Mouse (Mus musculus) heart, adult 8-10 months (tissue): Measurements from ENCODE around the gene 4930404H24Rik. TPM values are rescaled to one million over a fixed set of nuclear protein-coding genes. Genes with fewer than 3 reads are reported as not detected.

Experiments used
- DNase-seq: peaks from one replicate; pipeline ENCODE4 v3.0.0; 2022; ENCODE audit warnings: low spot score
- total RNA-seq, 4 experiments: library from RNA; stranded (reverse); gene quantifications; 2 replicates each; pipeline ENCODE4 v1.2.4; 2022

Gene 4930404H24Rik
- total RNA-seq, 4 experiments from 2014 or later, result not detected

- no peak for DNase-seq
These were observed 16.8 kb downstream of the 4930404H24Rik start for GRCm38 (mm10) chr2:153509211-153510029.

GRCm38 (mm10) chr2:153510136-153510535 is 17.5 kb downstream of the 4930404H24Rik start:
- DNase-seq, result no peak

GRCm38 (mm10) chr2:153511562-153511961 is 19.0 kb downstream of the 4930404H24Rik start:
- DNase-seq, result no peak

GRCm38 (mm10) chr2:153512416-153513323 is 20.1 kb downstream of the 4930404H24Rik start:
- no peak for DNase-seq

GRCm38 (mm10) chr2:153513983-153514382 is 21.4 kb downstream of the 4930404H24Rik start:
- no peak for DNase-seq

- no peak for DNase-seq
These were observed 22.1 kb downstream of the 4930404H24Rik start for GRCm38 (mm10) chr2:153514497-153515380.

GRCm38 (mm10) chr2:153515582-153515981 is 23.0 kb downstream of the 4930404H24Rik start:
- DNase-seq, result no peak

- no peak for DNase-seq
These were observed 24.4 kb downstream of the 4930404H24Rik start for GRCm38 (mm10) chr2:153516961-153517360.

- DNase-seq, result no peak
These were observed 27.5 kb downstream of the 4930404H24Rik start for GRCm38 (mm10) chr2:153520057-153520456.

GRCm38 (mm10) chr2:153522270-153522669 is 29.7 kb downstream of the 4930404H24Rik start:
- no peak for DNase-seq

GRCm38 (mm10) chr2:153523143-153523542 is 30.6 kb downstream of the 4930404H24Rik start:
- no peak for DNase-seq

- no peak for DNase-seq
These were observed 31.1 kb downstream of the 4930404H24Rik start for GRCm38 (mm10) chr2:153523656-153524055.

- no peak for DNase-seq
These were observed 32.1 kb downstream of the 4930404H24Rik start for GRCm38 (mm10) chr2:153524727-153525126.

GRCm38 (mm10) chr2:153525906-153526311 is 33.3 kb downstream of the 4930404H24Rik start:
- no peak for DNase-seq

- DNase-seq, result no peak
These were observed 34.4 kb downstream of the 4930404H24Rik start for GRCm38 (mm10) chr2:153526850-153527530.

GRCm38 (mm10) chr2:153527580-153528531 is 35.3 kb downstream of the 4930404H24Rik start:
- DNase-seq, result no peak

- DNase-seq, result no peak
These were observed 36.2 kb downstream of the 4930404H24Rik start for GRCm38 (mm10) chr2:153528571-153529364.

- peak; percentile 28 for DNase-seq
These were observed 36.8 kb downstream of the 4930404H24Rik start for GRCm38 (mm10) chr2:153529365-153529781.
